Mouse (Mus musculus): ENCODE data around the gene Ccn5. TPM values are rescaled to one million over a fixed set of nuclear protein-coding genes. Genes with fewer than 3 reads are reported as not detected.

The Ccn5 gene
- polyA plus RNA-seq, 1 experiment from 2014 or later = 0.17 TPM

GRCm38 (mm10) chr2:163787709-163788108 is 33.0 kb upstream of the Ccn5 start:
- Histone ChIP-seq H3K4me2 (ENCODE audit: low read length) (no peak overlapping the region), H3K27ac (no peak overlapping the region), H3K27me3 (ENCODE audit: insufficient read depth, low read length) (no peaks in the 10 kb centered on the region), H3K36me3 (ENCODE audit: insufficient read depth, low read length) (no peaks in the 10 kb centered on the region), H3K9ac (ENCODE audit: low read depth, low read length) (no peak overlapping the region), H3K4me1 (replicated peaks; ENCODE audit: insufficient read depth, low read length) (no peaks in the 10 kb centered on the region), H3K9me3 (replicated peaks; ENCODE audit: low read length) (no peaks in the 10 kb centered on the region), H3K4me3 (replicated peaks; ENCODE audit: low read depth, low read length) (no peak overlapping the region)
- DNase-seq (ENCODE audit: low spot score) (peak; percentile 89), ATAC-seq (replicated peaks; ENCODE audit: low FRiP score, low read depth) (no peak)
- peak; percentile 83 for TF ChIP-seq CTCF (IDR thresholded peaks at IDR 0.05; ENCODE audit: low read depth)
- 41% methylated on average over 3 of the region's 3 CpGs for WGBS

GRCm38 (mm10) chr2:163788484-163788883 is 32.2 kb upstream of the Ccn5 start:
- no peak; the same call in 1 of the 2 replicates for ATAC-seq (replicated peaks; ENCODE audit: low FRiP score, low read depth)

GRCm38 (mm10) chr2:163798411-163798810 is 22.2 kb upstream of the Ccn5 start:
- Histone ChIP-seq H3K4me3 (replicated peaks; ENCODE audit: low read depth, low read length) (no peak overlapping the region), H3K27me3 (ENCODE audit: insufficient read depth, low read length) (no peaks in the 10 kb centered on the region), H3K4me2 (ENCODE audit: low read length) (no peak overlapping the region), H3K9me3 (replicated peaks; ENCODE audit: low read length) (no peaks in the 10 kb centered on the region), H3K9ac (ENCODE audit: low read depth, low read length) (no peak overlapping the region), H3K27ac (no peak overlapping the region), H3K4me1 (replicated peaks; ENCODE audit: insufficient read depth, low read length) (no peaks in the 10 kb centered on the region), H3K36me3 (ENCODE audit: insufficient read depth, low read length) (no peaks in the 10 kb centered on the region)
- DNase-seq (ENCODE audit: low spot score) (no peak), ATAC-seq (replicated peaks; ENCODE audit: low FRiP score, low read depth) (no peak)
- no peak for TF ChIP-seq CTCF (IDR thresholded peaks at IDR 0.05; ENCODE audit: low read depth)
- WGBS = 79% methylated on average over 7 of the region's 7 CpGs

More at GRCm38 (mm10) chr2:163788484-163788883, 32.2 kb upstream of the Ccn5 start:
- TF ChIP-seq CTCF (IDR thresholded peaks at IDR 0.05; ENCODE audit: low read depth) = peak; percentile 72
- no peaks in the 10 kb centered on the region for H3K9me3 ChIP-seq (replicated peaks; ENCODE audit: low read length)
- no peak overlapping the region for H3K4me3 ChIP-seq (replicated peaks; ENCODE audit: low read depth, low read length)
- WGBS = 73% methylated on average over 4 of the region's 4 CpGs
- H3K4me2 ChIP-seq (ENCODE audit: low read length) = no peak overlapping the region
- no peaks in the 10 kb centered on the region for H3K27me3 ChIP-seq (ENCODE audit: insufficient read depth, low read length)
- DNase-seq (ENCODE audit: low spot score) = peak; percentile 67
- no peaks in the 10 kb centered on the region for H3K4me1 ChIP-seq (replicated peaks; ENCODE audit: insufficient read depth, low read length)
- no peak overlapping the region for H3K9ac ChIP-seq (ENCODE audit: low read depth, low read length)
- H3K27ac ChIP-seq = no peak overlapping the region
- no peaks in the 10 kb centered on the region for H3K36me3 ChIP-seq (ENCODE audit: insufficient read depth, low read length)

GRCm38 (mm10) chr2:163800832-163801231 is 19.8 kb upstream of the Ccn5 start:
- no peaks in the 10 kb centered on the region for H3K9me3 ChIP-seq (replicated peaks; ENCODE audit: low read length)
- WGBS = 18% methylated on average over 3 of the region's 3 CpGs
- H3K4me3 ChIP-seq (replicated peaks; ENCODE audit: low read depth, low read length) = no peak overlapping the region
- H3K9ac ChIP-seq (ENCODE audit: low read depth, low read length) = no peak overlapping the region
- DNase-seq (ENCODE audit: low spot score) (no peak), ATAC-seq (replicated peaks; ENCODE audit: low FRiP score, low read depth) (no peak)
- no peak overlapping the region for H3K4me2 ChIP-seq (ENCODE audit: low read length)
- H3K36me3 ChIP-seq (ENCODE audit: insufficient read depth, low read length) = no peaks in the 10 kb centered on the region
- H3K4me1 ChIP-seq (replicated peaks; ENCODE audit: insufficient read depth, low read length) = no peaks in the 10 kb centered on the region
- no peak for TF ChIP-seq CTCF (IDR thresholded peaks at IDR 0.05; ENCODE audit: low read depth)
- no peak overlapping the region for H3K27ac ChIP-seq
- no peaks in the 10 kb centered on the region for H3K27me3 ChIP-seq (ENCODE audit: insufficient read depth, low read length)

- Histone ChIP-seq H3K9me3 (replicated peaks; ENCODE audit: low read length) (no peaks in the 10 kb centered on the region), H3K4me2 (ENCODE audit: low read length) (no peak overlapping the region), H3K27me3 (ENCODE audit: insufficient read depth, low read length) (no peaks in the 10 kb centered on the region), H3K36me3 (ENCODE audit: insufficient read depth, low read length) (no peaks in the 10 kb centered on the region), H3K9ac (ENCODE audit: low read depth, low read length) (no peak overlapping the region), H3K27ac (no peak overlapping the region), H3K4me3 (replicated peaks; ENCODE audit: low read depth, low read length) (no peak overlapping the region), H3K4me1 (replicated peaks; ENCODE audit: insufficient read depth, low read length) (no peaks in the 10 kb centered on the region)
- no peak for ATAC-seq (replicated peaks; ENCODE audit: low FRiP score, low read depth)
- no peak for TF ChIP-seq CTCF (IDR thresholded peaks at IDR 0.05; ENCODE audit: low read depth)
- 78% methylated on average over 5 of the region's 5 CpGs for WGBS
- no peak for DNase-seq (ENCODE audit: low spot score)
These were observed 19.3 kb upstream of the Ccn5 start for GRCm38 (mm10) chr2:163801406-163801805.

GRCm38 (mm10) chr2:163803838-163804237 is 16.8 kb upstream of the Ccn5 start:
- WGBS = 61% methylated on average over 5 of the region's 5 CpGs
- H3K4me3 ChIP-seq (replicated peaks; ENCODE audit: low read depth, low read length) = no peak overlapping the region
- H3K36me3 ChIP-seq (ENCODE audit: insufficient read depth, low read length) = no peaks in the 10 kb centered on the region
- no peak overlapping the region for H3K9ac ChIP-seq (ENCODE audit: low read depth, low read length)
- no peak overlapping the region for H3K27ac ChIP-seq
- no peak for DNase-seq (ENCODE audit: low spot score)
- no peaks in the 10 kb centered on the region for H3K9me3 ChIP-seq (replicated peaks; ENCODE audit: low read length)
- H3K4me1 ChIP-seq (replicated peaks; ENCODE audit: insufficient read depth, low read length) = no peaks in the 10 kb centered on the region
- H3K4me2 ChIP-seq (ENCODE audit: low read length) = no peak overlapping the region
- TF ChIP-seq CTCF (IDR thresholded peaks at IDR 0.05; ENCODE audit: low read depth) = no peak
- ATAC-seq (replicated peaks; ENCODE audit: low FRiP score, low read depth) = no peak
- H3K27me3 ChIP-seq (ENCODE audit: insufficient read depth, low read length) = no peaks in the 10 kb centered on the region

- H3K9me3 ChIP-seq (replicated peaks; ENCODE audit: low read length) = no peaks in the 10 kb centered on the region
- no peak for TF ChIP-seq CTCF (IDR thresholded peaks at IDR 0.05; ENCODE audit: low read depth)
- H3K4me2 ChIP-seq (ENCODE audit: low read length) = no peak overlapping the region
- ATAC-seq (replicated peaks; ENCODE audit: low FRiP score, low read depth) (no peak), DNase-seq (ENCODE audit: low spot score) (no peak)
- H3K4me1 ChIP-seq (replicated peaks; ENCODE audit: insufficient read depth, low read length) = no peaks in the 10 kb centered on the region
- no peak overlapping the region for H3K4me3 ChIP-seq (replicated peaks; ENCODE audit: low read depth, low read length)
- no peak overlapping the region for H3K27ac ChIP-seq
- H3K9ac ChIP-seq (ENCODE audit: low read depth, low read length) = no peak overlapping the region
- no peaks in the 10 kb centered on the region for H3K27me3 ChIP-seq (ENCODE audit: insufficient read depth, low read length)
- 93% methylated on average over 4 of the region's 4 CpGs for WGBS
- no peaks in the 10 kb centered on the region for H3K36me3 ChIP-seq (ENCODE audit: insufficient read depth, low read length)
These were observed 11.5 kb upstream of the Ccn5 start for GRCm38 (mm10) chr2:163809166-163809565.

Data from kidney, postnatal 0 days (tissue).